Mouse (Mus musculus) T-helper 2 cell (primary cell): ENCODE measurements around the gene Itga10.
"Not testable (repeated sequence)": the region's sequence is repeated elsewhere in the genome, so short reads cannot be mapped to it uniquely, and the experiment has no call there.

Experiments
- in situ Hi-C: fragments of 300-600 bp; cut with MboI, MseI; formaldehyde crosslinking; loops from one replicate; pipeline ENCODE4 v1.15.1; 2025; ENCODE audit warnings: high pct_unique_total_duplicates

Gene Itga10

DNA sequence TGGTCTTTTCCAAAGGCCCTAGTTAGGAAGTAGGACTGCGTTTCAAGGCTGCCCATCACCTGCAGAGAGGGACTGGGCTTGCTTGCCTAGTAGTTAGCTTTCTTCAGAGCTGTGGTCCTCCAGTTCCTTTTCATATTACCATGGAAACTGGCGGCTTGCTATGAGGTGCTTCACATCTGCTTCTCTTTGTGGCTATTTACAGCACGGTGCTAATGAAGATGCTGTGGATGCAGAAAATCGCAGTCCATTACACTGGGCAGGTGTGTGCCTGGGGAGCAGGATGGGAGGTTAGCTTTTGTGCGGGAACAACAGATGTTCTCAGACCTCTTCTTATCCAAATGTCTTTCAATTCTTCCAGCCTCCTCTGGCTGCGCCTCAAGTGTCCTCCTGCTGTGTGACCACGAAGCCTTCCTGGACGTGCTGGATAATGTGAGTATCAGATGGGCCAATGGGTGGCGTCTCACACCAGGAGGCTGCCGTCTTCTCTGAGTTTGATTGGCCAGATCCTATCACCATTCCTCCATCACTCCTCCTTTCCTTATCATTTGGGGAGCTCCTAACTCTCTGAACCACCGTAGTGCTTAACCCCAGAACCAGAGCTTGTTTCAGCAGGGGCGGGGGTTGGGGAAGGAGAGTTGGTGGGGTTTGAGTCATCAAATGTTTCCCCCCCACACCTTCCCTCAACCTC, 35.0 kb downstream of the Itga10 start:
- in situ Hi-C loops: no loop called here

DNA sequence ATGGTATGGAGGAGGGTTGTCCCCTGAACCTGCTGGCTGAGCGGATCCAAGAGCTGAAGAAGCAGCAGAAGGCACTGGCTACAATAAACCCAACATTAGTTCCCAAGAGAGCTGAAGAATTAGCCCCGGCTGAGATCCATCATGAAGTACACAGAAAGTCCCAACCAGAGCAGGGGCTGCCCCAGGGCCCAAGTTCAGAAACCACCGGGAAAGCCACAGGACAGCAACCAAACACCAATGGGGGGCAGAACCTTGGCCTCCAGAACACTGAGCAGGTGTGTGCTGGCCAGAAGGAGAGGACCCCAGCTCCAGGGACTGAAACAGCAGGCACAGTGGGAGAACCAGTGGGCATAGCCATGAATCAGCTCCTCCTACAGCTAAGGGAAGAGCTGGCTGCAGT, 38.1 kb downstream of the Itga10 start:
- in situ Hi-C loops: no loop called here

DNA sequence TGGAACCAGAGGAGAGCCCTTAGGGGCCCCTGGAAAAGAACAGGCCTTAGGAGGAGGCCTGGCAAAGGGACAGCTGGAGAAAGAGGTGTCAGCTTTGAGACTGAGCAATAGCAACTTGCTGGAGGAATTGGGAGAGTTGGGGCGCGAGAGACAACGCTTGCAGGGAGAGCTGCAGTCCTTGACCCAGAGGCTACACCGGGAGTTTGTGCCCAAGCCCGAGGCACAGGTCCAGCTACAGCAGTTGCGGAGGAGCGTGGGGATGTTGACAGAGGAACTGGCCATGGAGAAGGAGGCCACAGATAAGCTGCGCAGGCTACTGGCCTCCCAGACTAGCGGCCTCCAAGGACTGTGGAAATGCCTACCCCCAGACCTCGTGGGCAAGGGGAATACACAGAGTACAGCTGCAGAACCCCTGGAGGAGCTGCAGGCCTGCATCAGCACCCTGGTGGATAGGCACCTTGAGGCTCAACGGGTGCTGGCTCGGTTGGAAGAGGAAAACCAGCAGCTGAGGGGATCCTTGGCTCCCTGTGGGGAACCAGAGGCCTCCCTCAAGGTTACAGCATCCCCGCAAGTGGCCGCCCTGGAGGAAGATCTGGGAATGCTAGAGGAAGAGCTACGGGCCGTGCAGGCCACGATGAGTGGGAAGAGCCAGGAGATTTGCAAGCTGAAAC, 38.9 kb downstream of the Itga10 start:
- in situ Hi-C loops: no loop called here

GRCm38 (mm10) chr3:96684822-96685156, 39.4 kb downstream of the Itga10 start:
- in situ Hi-C loops: no loop called here

- in situ Hi-C loops: not testable (repeated sequence)
Measured at GRCm38 (mm10) chr3:96686057-96686456, 40.7 kb downstream of the Itga10 start.

DNA sequence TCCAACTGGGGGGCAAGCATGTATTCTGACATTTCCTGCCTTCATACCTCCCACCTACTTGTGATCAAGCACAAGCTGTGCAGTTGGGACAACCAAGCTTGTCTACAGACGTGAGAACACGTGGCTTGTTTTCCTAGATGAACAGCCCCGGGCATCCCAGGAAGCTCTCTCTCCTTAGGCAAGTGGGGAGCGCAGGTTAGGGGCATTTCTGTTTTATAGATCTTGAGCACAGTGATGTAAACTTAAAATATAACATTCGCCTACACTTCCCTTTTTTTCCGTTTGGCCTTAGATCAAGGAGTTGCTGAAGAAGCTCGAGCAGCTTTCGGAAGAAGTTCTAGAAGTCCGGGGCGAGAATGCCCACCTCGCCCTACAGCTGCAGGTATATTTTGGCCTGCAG, 43.5 kb downstream of the Itga10 start:
- in situ Hi-C loops: no loop called here

DNA sequence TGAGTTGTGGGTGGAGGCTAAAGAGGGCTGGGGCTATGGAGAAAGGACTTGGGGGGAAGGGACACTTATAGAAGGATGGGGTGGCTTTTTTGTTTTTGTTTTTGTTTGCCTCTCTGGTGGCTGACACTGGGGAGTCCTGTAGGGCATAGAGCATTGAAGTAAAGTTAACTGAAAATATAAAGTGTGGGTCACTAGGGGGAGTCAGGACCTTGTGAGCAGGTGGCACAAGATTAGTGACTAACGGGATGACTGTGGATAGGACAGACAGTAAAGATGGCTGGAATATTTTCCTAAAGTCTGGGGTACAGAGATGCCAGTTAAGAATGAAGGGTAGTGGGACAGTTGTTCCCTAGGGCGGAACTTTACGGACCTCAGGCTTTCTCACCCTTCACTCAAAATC, 44.9 kb downstream of the Itga10 start:
- in situ Hi-C loops: no loop called here

- in situ Hi-C loops: no loop called here
Measured at GRCm38 (mm10) chr3:96692506-96692905, 47.1 kb downstream of the Itga10 start.

GRCm38 (mm10) chr3:96693579-96693978, 48.2 kb downstream of the Itga10 start:
- in situ Hi-C loops: no loop called here

- in situ Hi-C loops: no loop called here
Measured at GRCm38 (mm10) chr3:96696198-96696765, 50.9 kb downstream of the Itga10 start, which contains the start of gene Pias3. TSS of gene Pias3 (plus strand) at chr3:96696384.

GRCm38 (mm10) chr3:96696766-96697732, 51.7 kb downstream of the Itga10 start:
- in situ Hi-C loops: no loop called here

- in situ Hi-C loops: no loop called here
Measured at GRCm38 (mm10) chr3:96698993-96699690, 53.8 kb downstream of the Itga10 start.

- in situ Hi-C loops: no loop called here
Measured at GRCm38 (mm10) chr3:96700376-96700775, 55.0 kb downstream of the Itga10 start.

DNA sequence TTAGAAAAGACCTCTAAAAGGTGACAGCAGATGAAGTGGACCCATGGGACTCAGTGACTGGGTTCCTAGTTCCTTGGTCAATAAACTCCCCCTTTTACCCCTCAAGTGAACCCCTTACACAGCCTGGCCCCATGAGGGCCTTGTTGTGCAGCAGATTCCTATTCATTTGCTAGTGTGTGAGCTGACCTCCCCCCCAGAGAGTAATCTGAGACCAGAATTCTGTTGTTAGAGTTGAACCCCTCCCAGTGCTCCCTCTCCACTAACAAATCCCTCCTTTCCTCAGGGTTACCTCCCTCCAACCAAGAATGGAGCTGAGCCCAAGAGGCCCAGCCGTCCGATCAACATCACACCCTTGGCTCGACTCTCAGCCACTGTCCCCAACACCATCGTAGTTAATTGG, 55.6 kb downstream of the Itga10 start:
- in situ Hi-C loops: no loop called here

DNA sequence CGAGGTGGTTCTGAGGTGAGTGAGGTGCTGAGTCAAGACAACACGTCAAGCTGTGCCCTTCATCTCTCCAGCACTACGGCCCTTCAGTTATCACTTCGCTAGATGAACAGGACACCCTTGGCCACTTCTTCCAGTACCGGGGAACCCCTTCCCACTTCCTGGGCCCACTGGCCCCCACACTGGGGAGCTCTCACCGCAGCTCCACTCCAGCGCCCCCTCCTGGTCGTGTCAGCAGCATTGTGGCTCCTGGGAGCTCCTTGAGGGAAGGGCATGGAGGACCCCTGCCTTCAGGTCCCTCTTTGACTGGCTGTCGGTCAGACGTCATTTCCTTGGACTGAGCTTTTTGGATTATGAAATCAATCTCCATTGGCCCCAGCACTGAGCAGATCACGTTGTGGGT, 59.4 kb downstream of the Itga10 start:
- in situ Hi-C loops: no loop called here

DNA sequence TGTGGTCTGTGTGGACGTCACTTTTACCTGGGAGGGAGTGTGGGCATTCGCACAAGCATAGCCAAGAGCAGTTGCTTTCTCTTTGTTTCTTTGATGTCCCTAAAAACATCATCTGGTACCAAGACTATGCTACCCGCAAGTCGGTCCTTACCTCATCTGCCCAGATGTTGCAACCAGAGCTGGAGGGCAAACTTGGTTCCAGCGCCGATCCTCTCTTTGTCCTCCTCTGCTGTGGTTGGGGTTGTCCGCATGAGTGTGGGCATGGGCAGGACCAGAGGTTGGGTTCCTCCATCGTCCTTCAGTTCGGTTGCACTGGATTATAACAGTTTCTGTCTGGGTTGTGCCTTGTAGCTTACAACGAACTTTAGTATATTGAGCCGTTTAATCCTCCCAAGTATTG, 60.8 kb downstream of the Itga10 start:
- in situ Hi-C loops: no loop called here

DNA sequence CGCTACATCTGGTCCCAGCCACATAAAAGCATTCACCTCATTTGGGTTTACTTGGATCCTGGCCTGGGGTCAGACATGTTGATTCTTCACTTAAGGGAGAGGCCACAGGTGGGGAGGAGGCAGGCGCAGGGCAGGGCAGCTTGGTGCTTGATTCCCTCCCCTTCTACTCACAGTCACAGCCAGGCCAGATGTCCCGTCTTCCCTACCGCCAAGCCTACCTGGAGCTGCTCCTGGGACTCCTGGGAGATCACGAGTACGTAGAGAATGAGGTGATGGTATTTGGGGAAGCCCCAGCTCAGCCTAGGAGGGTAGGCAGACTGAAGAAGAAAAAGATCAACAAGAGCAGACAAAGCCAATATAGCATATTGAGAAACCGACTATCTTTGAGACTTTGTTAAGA, 61.6 kb downstream of the Itga10 start:
- in situ Hi-C loops: no loop called here

GRCm38 (mm10) chr3:96707903-96708683, 62.7 kb downstream of the Itga10 start, which contains the start of gene Nudt17:
TSS of gene Nudt17 (minus strand) at chr3:96708562.
- in situ Hi-C loops: no loop called here

GRCm38 (mm10) chr3:96708684-96709064, 63.3 kb downstream of the Itga10 start:
- in situ Hi-C loops: no loop called here
